Mouse (Mus musculus): ENCODE measurements around the gene Cel.

GRCm38 (mm10) chr2:28535650-28536049, 27.6 kb downstream of the Cel start:
- TF ChIP-seq CTCF (IDR thresholded peaks at IDR 0.05; ENCODE audit: low read depth), result no peak
- TF ChIP-seq EP300 (IDR thresholded peaks at IDR 0.05; ENCODE audit: low read depth), result no peak
